Mouse (Mus musculus): ENCODE data around the gene Hps1. TPM values are rescaled to one million over a fixed set of nuclear protein-coding genes. Genes with fewer than 3 reads are reported as not detected.

The Hps1 gene
- polyA plus RNA-seq, 1 experiment from 2014 or later: 10.5 TPM

- DNase-seq (ENCODE audit: low spot score) (peak; percentile 63), ATAC-seq (ENCODE audit: insufficient number of reproducible peaks, low FRiP score, low TSS enrichment, low read depth) (peak; percentile 81)
- Histone ChIP-seq H3K27me3 (ENCODE audit: control insufficient read depth, insufficient read depth, low read length) (no peaks in the 10 kb centered on the region), H3K9ac (ENCODE audit: low read length) (no peak overlapping the region), H3K4me1 (ENCODE audit: control insufficient read depth, insufficient read depth, low read length) (peaks cover 48% of the 10 kb centered on the region), H3K9me3 (ENCODE audit: control insufficient read depth, low read length) (no peaks in the 10 kb centered on the region), H3K4me2 (ENCODE audit: low read depth, severe bottlenecking) (no peak overlapping the region), H3K27ac (replicated peaks; ENCODE audit: low read depth, low read length) (no peak overlapping the region), H3K36me3 (ENCODE audit: control insufficient read depth, insufficient read depth, low read length) (no peaks in the 10 kb centered on the region), H3K4me3 (ENCODE audit: low read depth, low read length) (no peak overlapping the region)
- WGBS: 2% methylated on average over 2 of the region's 2 CpGs
Observed at GRCm38 (mm10) chr19:42722500-42722899, 57.3 kb downstream of the Hps1 start.

- H3K9ac ChIP-seq (ENCODE audit: low read length): no peak overlapping the region
Observed at GRCm38 (mm10) chr19:42718101-42718500, 61.7 kb downstream of the Hps1 start.

GRCm38 (mm10) chr19:42717668-42718067 is 62.1 kb downstream of the Hps1 start:
- Histone ChIP-seq H3K27ac (replicated peaks; ENCODE audit: low read depth, low read length) (no peak overlapping the region), H3K4me3 (ENCODE audit: low read depth, low read length) (no peak overlapping the region)

More at GRCm38 (mm10) chr19:42718101-42718500, 61.7 kb downstream of the Hps1 start:
- Histone ChIP-seq H3K36me3 (ENCODE audit: control insufficient read depth, insufficient read depth, low read length) (no peaks in the 10 kb centered on the region), H3K4me1 (ENCODE audit: control insufficient read depth, insufficient read depth, low read length) (peaks cover 26% of the 10 kb centered on the region), H3K4me3 (ENCODE audit: low read depth, low read length) (no peak overlapping the region), H3K4me2 (ENCODE audit: low read depth, severe bottlenecking) (no peak overlapping the region), H3K27me3 (ENCODE audit: control insufficient read depth, insufficient read depth, low read length) (no peaks in the 10 kb centered on the region), H3K9me3 (ENCODE audit: control insufficient read depth, low read length) (no peaks in the 10 kb centered on the region), H3K27ac (replicated peaks; ENCODE audit: low read depth, low read length) (no peak overlapping the region)
- 87% methylated on average over 3 of the region's 3 CpGs for WGBS
- DNase-seq (ENCODE audit: low spot score) (no peak), ATAC-seq (ENCODE audit: insufficient number of reproducible peaks, low FRiP score, low TSS enrichment, low read depth) (no peak)

GRCm38 (mm10) chr19:42716507-42716906 is 63.3 kb downstream of the Hps1 start:
- peaks cover 16% of the 10 kb centered on the region for H3K4me1 ChIP-seq (ENCODE audit: control insufficient read depth, insufficient read depth, low read length)
- no peaks in the 10 kb centered on the region for H3K36me3 ChIP-seq (ENCODE audit: control insufficient read depth, insufficient read depth, low read length)
- ATAC-seq (ENCODE audit: insufficient number of reproducible peaks, low FRiP score, low TSS enrichment, low read depth) (no peak), DNase-seq (ENCODE audit: low spot score) (no peak)
- no peak overlapping the region for H3K9ac ChIP-seq (ENCODE audit: low read length)
- WGBS: 60% methylated on average over 7 of the region's 7 CpGs
- no peak overlapping the region for H3K4me2 ChIP-seq (ENCODE audit: low read depth, severe bottlenecking)
- H3K4me3 ChIP-seq (ENCODE audit: low read depth, low read length): no peak overlapping the region
- no peaks in the 10 kb centered on the region for H3K27me3 ChIP-seq (ENCODE audit: control insufficient read depth, insufficient read depth, low read length)
- H3K9me3 ChIP-seq (ENCODE audit: control insufficient read depth, low read length): no peaks in the 10 kb centered on the region
- H3K27ac ChIP-seq (replicated peaks; ENCODE audit: low read depth, low read length): no peak overlapping the region

More at GRCm38 (mm10) chr19:42717668-42718067, 62.1 kb downstream of the Hps1 start:
- Histone ChIP-seq H3K4me1 (ENCODE audit: control insufficient read depth, insufficient read depth, low read length) (peaks cover 24% of the 10 kb centered on the region), H3K9me3 (ENCODE audit: control insufficient read depth, low read length) (no peaks in the 10 kb centered on the region), H3K9ac (ENCODE audit: low read length) (no peak overlapping the region), H3K36me3 (ENCODE audit: control insufficient read depth, insufficient read depth, low read length) (no peaks in the 10 kb centered on the region), H3K27me3 (ENCODE audit: control insufficient read depth, insufficient read depth, low read length) (no peaks in the 10 kb centered on the region), H3K4me2 (ENCODE audit: low read depth, severe bottlenecking) (no peak overlapping the region)
- WGBS: 55% methylated on average over 5 of the region's 5 CpGs
- no peak for ATAC-seq (ENCODE audit: insufficient number of reproducible peaks, low FRiP score, low TSS enrichment, low read depth)
- DNase-seq (ENCODE audit: low spot score): no peak

GRCm38 (mm10) chr19:42713770-42714169 is 66.0 kb downstream of the Hps1 start:
- no peak overlapping the region for H3K9ac ChIP-seq (ENCODE audit: low read length)
- no peaks in the 10 kb centered on the region for H3K36me3 ChIP-seq (ENCODE audit: control insufficient read depth, insufficient read depth, low read length)
- no peak overlapping the region for H3K27ac ChIP-seq (replicated peaks; ENCODE audit: low read depth, low read length)
- DNase-seq (ENCODE audit: low spot score) (no peak), ATAC-seq (ENCODE audit: insufficient number of reproducible peaks, low FRiP score, low TSS enrichment, low read depth) (no peak)
- H3K4me1 ChIP-seq (ENCODE audit: control insufficient read depth, insufficient read depth, low read length): peaks cover 4% of the 10 kb centered on the region; the same call in 1 of the 2 replicates
- H3K27me3 ChIP-seq (ENCODE audit: control insufficient read depth, insufficient read depth, low read length): no peaks in the 10 kb centered on the region
- no peak overlapping the region for H3K4me2 ChIP-seq (ENCODE audit: low read depth, severe bottlenecking)
- no peaks in the 10 kb centered on the region for H3K9me3 ChIP-seq (ENCODE audit: control insufficient read depth, low read length)
- 90% methylated on average over 9 of the region's 9 CpGs for WGBS
- H3K4me3 ChIP-seq (ENCODE audit: low read depth, low read length): no peak overlapping the region

Other genes with a start within 250 kb of the Hps1 start
- 0.41 TPM in 1 of 2 replicates, not detected in the other for gene Loxl4, start 167.2 kb downstream of the Hps1 start, polyA plus RNA-seq (2014; fragmentation: Nextera tagmentation; extraction: Ambion mirVana)
- 0.71 and 0.88 TPM in 2 replicates for gene Pyroxd2, start 27.2 kb downstream of the Hps1 start, polyA plus RNA-seq (2014; fragmentation: Nextera tagmentation; extraction: Ambion mirVana)